Mouse (Mus musculus): Measurements from ENCODE around the gene 1600015I10Rik.

DNA sequence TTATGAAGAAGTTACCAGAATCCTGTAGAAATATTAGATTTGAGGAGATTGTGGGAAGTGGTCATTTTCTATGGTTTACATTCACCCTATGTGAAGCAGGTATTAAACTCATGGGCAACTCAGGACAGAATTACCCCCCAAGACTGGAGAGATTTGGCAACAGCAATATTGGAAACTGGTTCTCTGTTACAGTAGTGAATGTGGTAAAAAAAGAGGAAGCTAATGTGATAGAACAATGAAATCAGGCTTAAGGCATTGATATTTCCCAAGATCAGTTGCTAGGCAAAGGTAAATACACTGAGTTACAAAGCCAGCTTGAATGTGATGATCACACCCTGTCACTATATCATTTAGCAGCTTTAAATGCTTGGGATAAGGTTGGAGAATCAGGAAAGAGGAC, 38.2 kb downstream of the 1600015I10Rik start:
- TF ChIP-seq POLR2A (IDR thresholded peaks at IDR 0.05; ENCODE audit: low read depth, low read length) (no peak), CTCF (IDR thresholded peaks at IDR 0.05; ENCODE audit: extremely low read depth, insufficient read length, insufficient replicate concordance, low read depth, low read length) (no peak)

Data from small intestine, adult 2 months (tissue).